Mouse (Mus musculus) left cerebral cortex, postnatal 25 days (tissue): ENCODE results near the gene Ppm1m. TPM values are rescaled to one million over a fixed set of nuclear protein-coding genes. Genes with fewer than 3 reads are reported as not detected.

Source experiments
- DNase-seq, 2 experiments: peaks; one replicate each; pipeline ENCODE4 v3.0.0; 2022; ENCODE audit warnings: low spot score in 2 of 2, mixed read lengths in 1 of 2
- intact Hi-C: fragments of 180-260 bp; cut with DNase I; formaldehyde crosslinking; loops from one replicate; pipeline ENCODE4 v1.15.1; 2025
- total RNA-seq, 2 experiments: library from RNA; stranded (reverse); gene quantifications; 2 replicates each; pipeline ENCODE4 v1.2.3; 2021

The Ppm1m gene
- 10 to 100 TPM; 18.0 to 24.7 TPM for total RNA-seq

- no peak for DNase-seq
- intact Hi-C loops, result no loop called here
Observed at GRCm38 (mm10) chr9:106199535-106200272, at the start of gene Ppm1m. Gene Ppm1m (minus strand): TSS chr9:106199746.

- intact Hi-C loops, result no loop called here
- DNase-seq, result no peak
Observed at GRCm38 (mm10) chr9:106242813-106243488, 43.4 kb upstream of the Ppm1m start.

- DNase-seq, result no peak
- intact Hi-C loops, result no loop called here
Observed at GRCm38 (mm10) chr9:106241541-106242164, 42.1 kb upstream of the Ppm1m start.

GRCm38 (mm10) chr9:106237878-106238277, 38.3 kb upstream of the Ppm1m start:
- intact Hi-C loops, result no loop called here
- DNase-seq, result no peak

- intact Hi-C loops, result no loop called here
- no peak for DNase-seq
Observed at GRCm38 (mm10) chr9:106237401-106237800, 37.9 kb upstream of the Ppm1m start.

GRCm38 (mm10) chr9:106236818-106237211, 37.3 kb upstream of the Ppm1m start:
- no peak for DNase-seq
- intact Hi-C loops, result no loop called here

GRCm38 (mm10) chr9:106236156-106236817, 36.7 kb upstream of the Ppm1m start:
- intact Hi-C loops, result no loop called here

GRCm38 (mm10) chr9:106235194-106235830, 35.8 kb upstream of the Ppm1m start:
- intact Hi-C loops, result no loop called here
- no peak for DNase-seq

More at GRCm38 (mm10) chr9:106236156-106236817, 36.7 kb upstream of the Ppm1m start:
- no peak for DNase-seq

GRCm38 (mm10) chr9:106233953-106234352, 34.4 kb upstream of the Ppm1m start:
- intact Hi-C loops, result no loop called here

GRCm38 (mm10) chr9:106232956-106233355, 33.4 kb upstream of the Ppm1m start:
- intact Hi-C loops, result no loop called here
- no peak for DNase-seq

More at GRCm38 (mm10) chr9:106233953-106234352, 34.4 kb upstream of the Ppm1m start:
- DNase-seq, result no peak

- intact Hi-C loops, result no loop called here
- no peak for DNase-seq
Observed at GRCm38 (mm10) chr9:106231816-106232215, 32.3 kb upstream of the Ppm1m start.

- intact Hi-C loops, result no loop called here
- DNase-seq, result no peak
Observed at GRCm38 (mm10) chr9:106231220-106231619, 31.7 kb upstream of the Ppm1m start.

GRCm38 (mm10) chr9:106230734-106231106, 31.2 kb upstream of the Ppm1m start:
- intact Hi-C loops, result no loop called here
- no peak for DNase-seq

GRCm38 (mm10) chr9:106230051-106230733, 30.6 kb upstream of the Ppm1m start:
- intact Hi-C loops, result no loop called here

GRCm38 (mm10) chr9:106227790-106228429, 28.4 kb upstream of the Ppm1m start:
- intact Hi-C loops, result no loop called here
- no peak for DNase-seq

More at GRCm38 (mm10) chr9:106230051-106230733, 30.6 kb upstream of the Ppm1m start:
- no peak for DNase-seq

- intact Hi-C loops, result no loop called here
- peak; percentile 59 to 68 for DNase-seq
Observed at GRCm38 (mm10) chr9:106226151-106226682, 26.7 kb upstream of the Ppm1m start.

- intact Hi-C loops, result no loop called here
- no peak for DNase-seq
Observed at GRCm38 (mm10) chr9:106225469-106226150, 26.1 kb upstream of the Ppm1m start.

GRCm38 (mm10) chr9:106222994-106223393, 23.4 kb upstream of the Ppm1m start:
- no peak for DNase-seq
- intact Hi-C loops, result no loop called here
